Mouse (Mus musculus) hematopoietic stem cell, adult 5-6 weeks (primary cell): ENCODE measurements around the gene Limd2. TPM values are rescaled to one million over a fixed set of nuclear protein-coding genes. Genes with fewer than 3 reads are reported as not detected.
"Not testable (repeated sequence)": the region's sequence is repeated elsewhere in the genome, so short reads cannot be mapped to it uniquely, and the experiment has no call there.

ENCODE experiments used
- ATAC-seq, 2 experiments: fragments of 125-278 bp in 1 of 2; replicated peaks in 1 of 2; 2 replicates each; pipeline ENCODE4 v1.8.0; 2016 to 2017; ENCODE audit warnings: inconsistent platforms in 2 of 2, mild to moderate bottlenecking in 2 of 2, moderate number of reproducible peaks in 2 of 2, low read depth in 1 of 2, moderate TSS enrichment in 1 of 2; ENCODE audit not compliant: low FRiP score in 2 of 2, poor library complexity in 2 of 2, severe bottlenecking in 2 of 2, insufficient read depth in 1 of 2, low TSS enrichment in 1 of 2
- total RNA-seq: library from RNA; stranded (forward); fragments of 172-1452, 232-1000 nt; gene quantifications from 2 replicates; pipeline ENCODE4 v1.2.3, GENCODE M21; 2017

Limd2 gene
- total RNA-seq, 1 experiment from 2014 or later = 39.7 TPM

GRCm38 (mm10) chr11:106154770-106155169 is 5.9 kb downstream of the Limd2 start:
- no peak for ATAC-seq

- ATAC-seq = no peak
Observed at GRCm38 (mm10) chr11:106154091-106154490, 6.6 kb downstream of the Limd2 start.

GRCm38 (mm10) chr11:106152132-106152531 is 8.5 kb downstream of the Limd2 start:
- ATAC-seq = no peak

GRCm38 (mm10) chr11:106151219-106151618 is 9.4 kb downstream of the Limd2 start:
- no peak for ATAC-seq

- ATAC-seq = peak; percentile 93 to 98
Observed at GRCm38 (mm10) chr11:106134580-106135528, 25.8 kb downstream of the Limd2 start.

GRCm38 (mm10) chr11:106132516-106132915 is 28.1 kb downstream of the Limd2 start:
- no peak for ATAC-seq

- ATAC-seq = no peak
Observed at GRCm38 (mm10) chr11:106129477-106129876, 31.2 kb downstream of the Limd2 start.

- ATAC-seq = not testable (repeated sequence)
Observed at GRCm38 (mm10) chr11:106126727-106127373, 33.8 kb downstream of the Limd2 start.

- no peak for ATAC-seq
Observed at GRCm38 (mm10) chr11:106125827-106126226, 34.8 kb downstream of the Limd2 start.

- no peak for ATAC-seq
Observed at GRCm38 (mm10) chr11:106124784-106125183, 35.9 kb downstream of the Limd2 start.

- ATAC-seq = peak; percentile 88 to 96
Observed at GRCm38 (mm10) chr11:106122736-106123135, 37.9 kb downstream of the Limd2 start.

- peak; percentile 3 to 37; a peak in 1 of 4 replicates for ATAC-seq
Observed at GRCm38 (mm10) chr11:106122221-106122620, 38.4 kb downstream of the Limd2 start.

- no peak for ATAC-seq
Observed at GRCm38 (mm10) chr11:106111688-106112087, 49.0 kb downstream of the Limd2 start.

Other genes starting within 250 kb of the Limd2 start
- gene Cyb561, start 207.5 kb downstream of the Limd2 start, total RNA-seq = 1.2 and 2.2 TPM in 2 replicates
- gene Ace, start 192.9 kb downstream of the Limd2 start, total RNA-seq = 0.20 and 0.56 TPM in 2 replicates
- not detected in 2 replicates for gene Ace3, start 166.2 kb downstream of the Limd2 start, total RNA-seq
- 0.50 TPM in 1 of 2 replicates, not detected in the other for gene Kcnh6, start 152.7 kb downstream of the Limd2 start, total RNA-seq
- 51.7 and 67.6 TPM in 2 replicates for gene Dcaf7, start 124.0 kb downstream of the Limd2 start, total RNA-seq
- gene Taco1, start 94.8 kb downstream of the Limd2 start, total RNA-seq = 10.2 and 12.8 TPM in 2 replicates
- 37.0 and 42.3 TPM in 2 replicates for gene Map3k3, start 76.2 kb downstream of the Limd2 start, total RNA-seq
- gene Gm10840, start within 50 bp of the Limd2 start, total RNA-seq = 13.6 TPM in 1 of 2 replicates, not detected in the other
- gene Strada, start 41.3 kb upstream of the Limd2 start, total RNA-seq = 18.2 and 21.7 TPM in 2 replicates
- 186 and 253 TPM in 2 replicates for gene Ccdc47, start 55.5 kb upstream of the Limd2 start, total RNA-seq
- gene Ddx42, start 56.1 kb upstream of the Limd2 start, total RNA-seq = 106 and 108 TPM in 2 replicates
- 124 and 147 TPM in 2 replicates for gene Ftsj3, start 95.2 kb upstream of the Limd2 start, total RNA-seq
- 86.0 and 87.2 TPM in 2 replicates for gene Psmc5, start 95.3 kb upstream of the Limd2 start, total RNA-seq
- gene Smarcd2, start 112.1 kb upstream of the Limd2 start, total RNA-seq = 200 and 274 TPM in 2 replicates
- gene Tcam1, start 115.8 kb upstream of the Limd2 start, total RNA-seq = 3.6 and 4.0 TPM in 2 replicates
- gene Gh, start 141.0 kb upstream of the Limd2 start, total RNA-seq = not detected in 2 replicates
- 15.9 and 30.2 TPM in 2 replicates for gene Cd79b, start 153.9 kb upstream of the Limd2 start, total RNA-seq
- gene Scn4a, start 192.4 kb upstream of the Limd2 start, total RNA-seq = not detected in 2 replicates
- gene Prr29, start 204.6 kb upstream of the Limd2 start, total RNA-seq = not detected in 2 replicates
- gene Icam2, start 227.2 kb upstream of the Limd2 start, total RNA-seq = 49.3 and 87.8 TPM in 2 replicates